Mouse (Mus musculus): ENCODE measurements at regions not wholly inside any gene's neighbourhood (a gene's known extent, or its start where the extent isn't known, plus 50 kb on each side); places are given as distances from the start of the nearest gene placed in this dataset.

DNA sequence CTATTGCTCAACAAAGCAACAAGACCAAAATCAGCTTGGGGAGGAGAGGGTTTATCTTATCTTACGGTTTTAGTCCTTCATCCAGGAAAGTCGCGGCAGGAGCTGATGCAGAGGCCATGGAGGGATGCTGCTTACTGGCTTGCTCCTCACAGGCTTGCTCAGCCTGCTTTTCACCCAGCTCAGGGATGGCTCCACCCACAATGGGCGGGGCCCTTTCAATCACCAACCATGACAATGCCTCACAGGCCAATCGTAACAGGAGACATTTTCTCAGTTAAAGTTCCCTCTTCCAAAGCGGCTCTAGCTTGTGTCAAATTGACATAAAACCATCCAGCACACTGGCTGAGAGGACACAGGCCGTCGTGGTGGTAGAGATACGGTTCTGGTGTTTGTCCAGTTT lies 105.7 kb upstream of the Mrps10 start:
- DNase-seq (ENCODE audit: low spot score, missing footprints) (no peak), ATAC-seq (ENCODE audit: low FRiP score) (no peak)
- no peaks in the 10 kb centered on the region for H3K27me3 ChIP-seq (ENCODE audit: control insufficient read depth, insufficient read depth, low read length)
- H3K9me3 ChIP-seq (ENCODE audit: control insufficient read depth, low read length) = peaks cover 3% of the 10 kb centered on the region; the same call in 1 of the 2 replicates
- no peaks in the 10 kb centered on the region for H3K4me1 ChIP-seq (ENCODE audit: control insufficient read depth, insufficient read depth, low read length)
- H3K4me2 ChIP-seq = no peak overlapping the region
- H3K9ac ChIP-seq (ENCODE audit: low read length) = no peak overlapping the region
- 89% methylated on average over 9 of the region's 9 CpGs for WGBS
- H3K27ac ChIP-seq (ENCODE audit: low read depth, low read length) = no peak overlapping the region
- no peak overlapping the region for H3K4me3 ChIP-seq (ENCODE audit: low read depth, low read length)
- no peaks in the 10 kb centered on the region; the same call in 1 of the 2 replicates for H3K36me3 ChIP-seq (ENCODE audit: control insufficient read depth, insufficient read depth, low read length)

DNA sequence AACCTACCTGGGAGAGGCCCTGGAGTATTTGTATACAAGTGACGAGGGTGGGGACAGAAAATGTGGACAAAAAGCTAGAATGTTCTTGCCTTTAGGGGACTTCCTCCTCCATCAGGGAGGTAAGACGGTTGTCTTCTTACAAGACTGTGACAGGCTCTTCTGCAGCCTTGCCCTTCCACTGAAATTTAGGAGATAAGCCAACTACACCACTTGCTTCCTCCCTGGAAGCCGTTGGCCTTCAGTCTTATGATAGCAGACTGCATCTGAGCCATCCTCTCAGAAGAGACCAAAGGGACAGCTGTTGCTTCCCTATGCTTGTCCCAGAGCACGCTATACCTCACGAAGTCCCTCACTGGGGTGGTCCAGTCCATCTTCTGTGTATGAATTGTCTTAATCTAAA lies 106.5 kb upstream of the Mrps10 start:
- 94% methylated on average over 5 of the region's 5 CpGs for WGBS
- no peak overlapping the region for H3K4me3 ChIP-seq (ENCODE audit: low read depth, low read length)
- no peak overlapping the region for H3K9ac ChIP-seq (ENCODE audit: low read length)
- no peak overlapping the region for H3K27ac ChIP-seq (ENCODE audit: low read depth, low read length)
- no peaks in the 10 kb centered on the region for H3K27me3 ChIP-seq (ENCODE audit: control insufficient read depth, insufficient read depth, low read length)
- no peak overlapping the region for H3K4me2 ChIP-seq
- no peak for DNase-seq (ENCODE audit: low spot score, missing footprints)
- H3K36me3 ChIP-seq (ENCODE audit: control insufficient read depth, insufficient read depth, low read length) = no peaks in the 10 kb centered on the region; the same call in 1 of the 2 replicates
- H3K9me3 ChIP-seq (ENCODE audit: control insufficient read depth, low read length) = no peaks in the 10 kb centered on the region
- ATAC-seq (ENCODE audit: low FRiP score) = no peak
- no peaks in the 10 kb centered on the region for H3K4me1 ChIP-seq (ENCODE audit: control insufficient read depth, insufficient read depth, low read length)

DNA sequence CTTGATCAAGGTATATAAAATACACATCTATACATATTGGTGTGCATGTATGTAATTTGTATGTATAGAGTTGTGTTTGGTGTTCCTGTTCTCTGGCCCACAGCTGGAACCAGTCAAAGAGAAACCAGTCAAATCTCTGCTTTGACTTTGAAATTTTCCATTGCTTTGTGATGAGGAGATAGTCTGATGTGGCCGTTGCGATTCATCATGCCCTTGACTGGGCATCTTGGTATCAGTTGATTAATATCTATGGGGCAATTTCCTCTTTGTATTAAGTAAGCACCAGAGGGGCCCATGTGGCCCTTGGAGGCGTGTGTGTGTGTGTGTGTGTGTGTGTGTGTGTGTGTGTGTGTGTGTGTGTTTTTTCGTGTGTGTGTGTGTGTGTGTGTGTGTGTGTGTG lies 107.7 kb upstream of the Mrps10 start:
- Histone ChIP-seq H3K9ac (ENCODE audit: low read length) (no peak overlapping the region), H3K9me3 (ENCODE audit: control insufficient read depth, low read length) (no peaks in the 10 kb centered on the region), H3K27me3 (ENCODE audit: control insufficient read depth, insufficient read depth, low read length) (no peaks in the 10 kb centered on the region), H3K4me3 (ENCODE audit: low read depth, low read length) (no peak overlapping the region), H3K27ac (ENCODE audit: low read depth, low read length) (no peak overlapping the region), H3K4me1 (ENCODE audit: control insufficient read depth, insufficient read depth, low read length) (no peaks in the 10 kb centered on the region), H3K36me3 (ENCODE audit: control insufficient read depth, insufficient read depth, low read length) (no peaks in the 10 kb centered on the region; the same call in 1 of the 2 replicates), H3K4me2 (no peak overlapping the region)
- DNase-seq (ENCODE audit: low spot score, missing footprints) = no peak
- WGBS = 98% methylated on average over 3 of the region's 4 CpGs
- no peak for ATAC-seq (ENCODE audit: low FRiP score)

DNA sequence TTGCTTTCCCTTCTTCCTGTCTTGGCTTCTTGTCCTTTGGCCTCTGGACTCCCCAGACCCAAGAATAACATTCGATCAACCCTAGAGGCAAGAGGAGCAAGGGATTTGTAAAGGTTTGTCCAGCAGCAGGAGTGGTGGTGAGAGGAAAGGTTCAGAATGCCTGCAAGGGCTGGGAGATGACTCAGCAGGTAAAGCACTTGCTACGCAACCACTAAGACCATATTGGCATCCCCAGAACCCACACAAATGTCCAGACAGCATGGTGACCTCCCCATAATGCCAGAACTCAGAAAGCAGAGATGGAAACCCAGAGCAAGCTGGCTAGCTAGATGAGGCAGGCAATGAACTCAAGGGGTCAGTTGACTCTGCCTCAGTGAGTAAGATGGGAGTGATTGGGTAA lies 110.4 kb upstream of the Mrps10 start:
- no peaks in the 10 kb centered on the region for H3K27me3 ChIP-seq (ENCODE audit: control insufficient read depth, insufficient read depth, low read length)
- H3K4me2 ChIP-seq = no peak overlapping the region
- no peak overlapping the region for H3K9ac ChIP-seq (ENCODE audit: low read length)
- H3K27ac ChIP-seq (ENCODE audit: low read depth, low read length) = no peak overlapping the region
- DNase-seq (ENCODE audit: low spot score, missing footprints) = no peak
- H3K9me3 ChIP-seq (ENCODE audit: control insufficient read depth, low read length) = no peaks in the 10 kb centered on the region
- no peaks in the 10 kb centered on the region; the same call in 1 of the 2 replicates for H3K36me3 ChIP-seq (ENCODE audit: control insufficient read depth, insufficient read depth, low read length)
- H3K4me3 ChIP-seq (ENCODE audit: low read depth, low read length) = no peak overlapping the region
- 84% methylated on average over 2 of the region's 2 CpGs for WGBS
- H3K4me1 ChIP-seq (ENCODE audit: control insufficient read depth, insufficient read depth, low read length) = no peaks in the 10 kb centered on the region
- ATAC-seq (ENCODE audit: low FRiP score) = no peak

DNA sequence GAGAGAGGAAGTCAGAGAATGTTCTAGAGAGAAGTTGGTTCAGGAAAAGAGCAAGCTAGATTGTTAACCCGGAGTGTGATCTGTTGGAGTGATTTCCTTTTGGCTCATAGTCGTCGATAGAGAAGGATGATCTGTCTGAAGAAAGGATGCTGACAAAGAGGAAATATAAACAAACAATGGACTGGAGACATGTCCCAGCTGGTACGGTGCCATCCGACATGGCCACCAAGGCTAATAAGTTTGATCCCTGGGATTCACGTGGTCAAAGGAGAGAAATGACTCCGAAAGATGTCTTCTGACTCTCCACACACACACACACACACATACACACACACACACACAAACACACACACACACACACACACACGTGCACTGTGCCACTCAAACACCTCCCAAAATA lies 113.5 kb upstream of the Mrps10 start:
- no peak overlapping the region for H3K27ac ChIP-seq (ENCODE audit: low read depth, low read length)
- WGBS = 90% methylated on average over 8 of the region's 8 CpGs
- no peaks in the 10 kb centered on the region for H3K36me3 ChIP-seq (ENCODE audit: control insufficient read depth, insufficient read depth, low read length)
- no peaks in the 10 kb centered on the region for H3K9me3 ChIP-seq (ENCODE audit: control insufficient read depth, low read length)
- no peaks in the 10 kb centered on the region for H3K4me1 ChIP-seq (ENCODE audit: control insufficient read depth, insufficient read depth, low read length)
- H3K4me3 ChIP-seq (ENCODE audit: low read depth, low read length) = no peak overlapping the region
- H3K4me2 ChIP-seq = no peak overlapping the region
- no peak overlapping the region for H3K9ac ChIP-seq (ENCODE audit: low read length)
- no peaks in the 10 kb centered on the region for H3K27me3 ChIP-seq (ENCODE audit: control insufficient read depth, insufficient read depth, low read length)
- DNase-seq (ENCODE audit: low spot score, missing footprints) (no peak), ATAC-seq (ENCODE audit: low FRiP score) (no peak)

DNA sequence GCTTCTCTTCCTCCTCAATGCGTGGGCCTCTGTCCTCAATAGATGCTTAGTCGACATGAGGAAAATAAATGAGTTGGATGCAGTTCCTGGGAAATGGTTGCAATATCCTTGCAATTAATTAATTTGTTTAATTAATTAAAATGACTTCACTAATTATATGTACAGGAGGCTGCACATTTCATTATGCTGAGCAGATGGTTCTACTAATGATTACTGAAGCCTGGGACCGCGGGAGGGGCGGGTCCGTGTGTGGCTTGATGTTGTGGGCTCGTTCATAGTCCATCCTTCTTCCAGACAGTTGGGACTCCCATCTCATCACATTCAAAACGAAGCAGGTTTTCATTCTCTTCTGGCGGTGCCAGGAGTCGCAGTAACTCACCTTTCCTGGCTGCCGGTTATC lies 114.7 kb upstream of the Mrps10 start:
- H3K27ac ChIP-seq (ENCODE audit: low read depth, low read length) = no peak overlapping the region
- ATAC-seq (ENCODE audit: low FRiP score) = no peak
- H3K9ac ChIP-seq (ENCODE audit: low read length) = no peak overlapping the region
- no peak overlapping the region for H3K4me2 ChIP-seq
- WGBS = 95% methylated on average over 11 of the region's 11 CpGs
- H3K4me3 ChIP-seq (ENCODE audit: low read depth, low read length) = no peak overlapping the region
- no peaks in the 10 kb centered on the region for H3K36me3 ChIP-seq (ENCODE audit: control insufficient read depth, insufficient read depth, low read length)
- H3K4me1 ChIP-seq (ENCODE audit: control insufficient read depth, insufficient read depth, low read length) = no peaks in the 10 kb centered on the region
- DNase-seq (ENCODE audit: low spot score, missing footprints) = peak; percentile 21
- H3K9me3 ChIP-seq (ENCODE audit: control insufficient read depth, low read length) = no peaks in the 10 kb centered on the region
- H3K27me3 ChIP-seq (ENCODE audit: control insufficient read depth, insufficient read depth, low read length) = no peaks in the 10 kb centered on the region

DNA sequence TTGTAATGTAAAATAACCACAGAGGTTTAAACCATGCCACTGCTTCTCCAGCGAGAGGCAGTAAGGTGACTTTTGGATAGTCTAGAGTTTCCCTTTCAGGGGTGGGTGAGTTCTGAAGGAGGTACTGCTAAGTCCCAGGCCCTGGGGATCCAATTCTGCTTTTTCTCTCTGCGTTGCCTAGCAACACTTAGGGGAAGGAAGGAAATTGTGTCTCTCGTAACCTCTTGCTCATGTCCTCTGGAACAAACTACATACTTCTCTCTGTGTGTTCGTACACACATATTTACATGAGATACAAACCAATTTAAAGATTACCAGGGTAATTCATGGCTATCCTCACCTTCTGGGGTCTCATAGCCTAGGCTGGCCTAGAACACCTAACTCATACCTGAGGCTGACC lies 118.7 kb upstream of the Mrps10 start:
- no peak overlapping the region for H3K4me3 ChIP-seq (ENCODE audit: low read depth, low read length)
- H3K9ac ChIP-seq (ENCODE audit: low read length) = no peak overlapping the region
- H3K36me3 ChIP-seq (ENCODE audit: control insufficient read depth, insufficient read depth, low read length) = no peaks in the 10 kb centered on the region
- no peaks in the 10 kb centered on the region for H3K4me1 ChIP-seq (ENCODE audit: control insufficient read depth, insufficient read depth, low read length)
- H3K4me2 ChIP-seq = no peak overlapping the region
- WGBS = 83% methylated on average over 4 of the region's 4 CpGs
- H3K27ac ChIP-seq (ENCODE audit: low read depth, low read length) = no peak overlapping the region
- no peaks in the 10 kb centered on the region for H3K9me3 ChIP-seq (ENCODE audit: control insufficient read depth, low read length)
- DNase-seq (ENCODE audit: low spot score, missing footprints) = peak; percentile 65
- ATAC-seq (ENCODE audit: low FRiP score) = no peak
- H3K27me3 ChIP-seq (ENCODE audit: control insufficient read depth, insufficient read depth, low read length) = no peaks in the 10 kb centered on the region

DNA sequence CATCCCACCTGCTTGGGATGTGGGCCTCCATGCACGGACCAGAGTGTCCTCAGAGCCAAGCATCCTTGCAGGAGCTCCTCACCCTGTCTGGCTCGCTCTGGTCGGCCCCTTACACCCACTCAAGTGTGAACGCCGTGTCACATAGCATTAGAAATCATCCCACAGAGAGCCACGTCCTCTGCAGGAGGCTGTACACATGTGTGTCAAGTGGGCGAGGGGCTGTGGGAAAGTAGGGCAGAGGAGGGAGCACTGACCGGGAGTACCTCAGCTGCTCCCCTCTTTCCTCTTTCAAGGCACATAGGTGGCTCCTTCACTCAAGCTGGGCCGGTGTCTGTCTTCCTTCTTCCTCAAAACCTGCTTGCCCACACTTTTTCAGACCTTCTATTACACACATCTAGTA lies 119.5 kb upstream of the Mrps10 start:
- Histone ChIP-seq H3K27ac (ENCODE audit: low read depth, low read length) (no peak overlapping the region), H3K9ac (ENCODE audit: low read length) (no peak overlapping the region), H3K27me3 (ENCODE audit: control insufficient read depth, insufficient read depth, low read length) (no peaks in the 10 kb centered on the region), H3K4me2 (no peak overlapping the region), H3K9me3 (ENCODE audit: control insufficient read depth, low read length) (no peaks in the 10 kb centered on the region), H3K4me1 (ENCODE audit: control insufficient read depth, insufficient read depth, low read length) (no peaks in the 10 kb centered on the region), H3K36me3 (ENCODE audit: control insufficient read depth, insufficient read depth, low read length) (no peaks in the 10 kb centered on the region), H3K4me3 (ENCODE audit: low read depth, low read length) (no peak overlapping the region)
- WGBS = 94% methylated on average over 9 of the region's 9 CpGs
- ATAC-seq (ENCODE audit: low FRiP score) = no peak
- DNase-seq (ENCODE audit: low spot score, missing footprints) = peak; percentile 73

DNA sequence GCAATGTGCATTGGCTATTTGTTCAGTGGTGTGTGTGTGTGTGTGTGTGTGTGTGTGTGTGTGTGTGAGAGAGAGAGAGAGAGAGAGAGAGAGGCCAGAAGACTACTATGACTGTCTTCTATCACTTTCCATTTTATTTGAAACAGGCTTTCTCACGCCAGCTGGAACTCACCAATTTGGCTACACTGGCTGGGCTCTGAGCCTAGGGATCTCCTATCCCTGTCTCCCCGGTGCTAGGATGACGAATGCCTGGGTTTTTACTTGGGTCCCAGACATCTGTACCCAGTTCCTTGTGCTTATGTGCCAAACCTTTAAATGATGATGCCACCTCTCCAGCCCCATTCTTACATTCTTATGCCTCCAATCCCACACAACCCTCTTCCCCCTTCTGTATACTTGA lies 120.6 kb upstream of the Mrps10 start:
- Histone ChIP-seq H3K36me3 (ENCODE audit: control insufficient read depth, insufficient read depth, low read length) (no peaks in the 10 kb centered on the region), H3K27me3 (ENCODE audit: control insufficient read depth, insufficient read depth, low read length) (no peaks in the 10 kb centered on the region), H3K27ac (ENCODE audit: low read depth, low read length) (no peak overlapping the region), H3K4me2 (no peak overlapping the region), H3K9me3 (ENCODE audit: control insufficient read depth, low read length) (no peaks in the 10 kb centered on the region), H3K4me3 (ENCODE audit: low read depth, low read length) (no peak overlapping the region), H3K9ac (ENCODE audit: low read length) (no peak overlapping the region), H3K4me1 (ENCODE audit: control insufficient read depth, insufficient read depth, low read length) (no peaks in the 10 kb centered on the region)
- 94% methylated on average over 3 of the region's 3 CpGs for WGBS
- DNase-seq (ENCODE audit: low spot score, missing footprints) = peak; percentile 23
- ATAC-seq (ENCODE audit: low FRiP score) = no peak

DNA sequence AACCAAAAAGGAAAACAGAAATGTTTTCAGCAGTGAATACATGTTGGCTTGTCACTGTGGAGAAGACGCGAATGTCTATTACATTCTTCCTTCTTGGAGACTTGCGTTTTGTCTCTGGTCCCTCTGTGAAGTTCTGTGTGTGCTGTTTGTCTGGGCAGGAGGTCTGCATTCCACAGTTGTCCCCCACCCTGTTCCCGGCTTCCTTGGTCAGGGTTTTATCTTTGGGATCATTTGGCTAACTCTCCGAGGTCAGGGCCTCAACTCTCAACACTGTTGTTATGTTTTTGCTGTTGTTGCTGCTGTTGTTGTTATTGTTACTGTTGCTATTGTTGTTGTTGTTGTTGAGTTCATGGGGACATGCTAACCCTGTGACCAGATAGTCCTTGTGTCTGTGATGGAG lies 121.2 kb upstream of the Mrps10 start:
- Histone ChIP-seq H3K9me3 (ENCODE audit: control insufficient read depth, low read length) (no peaks in the 10 kb centered on the region), H3K27ac (ENCODE audit: low read depth, low read length) (no peak overlapping the region), H3K4me2 (no peak overlapping the region), H3K9ac (ENCODE audit: low read length) (no peak overlapping the region), H3K4me3 (ENCODE audit: low read depth, low read length) (no peak overlapping the region), H3K27me3 (ENCODE audit: control insufficient read depth, insufficient read depth, low read length) (no peaks in the 10 kb centered on the region), H3K4me1 (ENCODE audit: control insufficient read depth, insufficient read depth, low read length) (no peaks in the 10 kb centered on the region), H3K36me3 (ENCODE audit: control insufficient read depth, insufficient read depth, low read length) (no peaks in the 10 kb centered on the region)
- DNase-seq (ENCODE audit: low spot score, missing footprints) = peak; percentile 33
- no peak for ATAC-seq (ENCODE audit: low FRiP score)
- 87% methylated on average over 5 of the region's 5 CpGs for WGBS

All from midbrain, embryonic 11.5 days (tissue).